Mouse (Mus musculus): ENCODE measurements around the gene Stn1. TPM values are rescaled to one million over a fixed set of nuclear protein-coding genes. Genes with fewer than 3 reads are reported as not detected.

Gene Stn1
- total RNA-seq, 1 experiment from 2014 or later = 17.3 TPM

- no peak for DNase-seq
Observed at GRCm38 (mm10) chr19:47452682-47453081, 84.6 kb downstream of the Stn1 start.

- no peak for DNase-seq
Observed at GRCm38 (mm10) chr19:47452211-47452610, 85.1 kb downstream of the Stn1 start.

DNA sequence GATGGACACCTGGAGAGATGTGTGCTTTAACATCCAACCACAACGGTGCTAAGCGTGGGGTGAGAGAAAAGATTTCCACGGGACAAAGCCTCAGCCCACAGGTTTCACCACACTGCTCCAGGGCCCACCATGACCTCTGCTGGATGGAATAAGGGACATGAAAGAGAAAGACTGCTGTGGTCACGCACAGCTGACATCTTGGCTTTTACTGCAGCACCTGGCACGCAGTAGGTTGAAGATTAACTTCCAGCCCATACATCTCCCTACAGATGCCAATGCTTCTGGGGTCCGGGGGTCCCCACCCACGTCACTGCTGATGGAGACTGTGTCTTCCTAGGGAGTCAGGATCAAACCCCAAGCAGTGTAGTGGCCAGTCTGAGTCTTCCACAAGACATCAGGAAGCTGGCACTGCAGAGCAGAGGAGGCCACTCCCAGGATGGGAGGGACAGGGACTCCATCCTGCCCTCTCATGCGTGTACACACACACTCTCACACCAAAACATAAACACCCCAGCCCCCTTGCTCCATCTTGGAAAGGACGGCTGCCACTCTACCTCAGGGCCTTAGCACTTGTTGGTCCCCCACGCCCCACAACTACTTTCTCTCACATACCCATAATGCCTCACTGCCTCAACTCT, 85.7 kb downstream of the Stn1 start:
- no peak for DNase-seq

Other genes starting within 250 kb of the Stn1 start
- gene Sh3pxd2a, start 73.1 kb downstream of the Stn1 start, total RNA-seq (2021) = 36.2 and 41.6 TPM in 2 replicates
- 49.2 and 56.9 TPM in 2 replicates for gene Slk, start 42.2 kb upstream of the Stn1 start, total RNA-seq (2021)
- gene Col17a1, start 154.6 kb upstream of the Stn1 start, total RNA-seq (2021) = not detected in 2 replicates
- 104 TPM in 2 replicates for gene Sfr1, start 194.2 kb upstream of the Stn1 start, total RNA-seq (2021)

Data from adrenal gland, postnatal 25 days (tissue).